26 mouse cellular contexts compared by ENCODE assay signal in the genomic region with DNA sequence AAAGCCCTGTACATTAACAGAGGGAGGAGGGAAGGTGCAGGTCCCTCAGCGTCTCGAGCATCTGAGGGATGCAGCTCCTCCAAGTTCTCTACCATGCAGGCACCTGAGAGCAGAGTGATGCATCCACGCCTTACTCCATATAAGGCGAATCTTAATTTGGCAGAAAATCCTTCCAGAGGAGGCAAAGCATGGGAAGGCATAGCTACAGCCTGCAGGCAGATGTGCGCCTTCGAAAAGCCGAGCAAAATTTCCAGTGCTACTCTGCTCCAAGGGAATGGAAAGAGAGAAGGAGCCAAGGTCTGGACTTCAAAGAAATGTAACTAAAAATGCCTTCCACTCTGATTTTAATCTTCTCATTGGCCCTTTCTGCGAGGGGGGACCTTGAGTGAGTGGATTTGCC.
DNase-seq lines count a peak whose midpoint lies in the region; ATAC-seq and TF ChIP-seq lines count a peak whose summit lies in the region.
"Had no signal": no experiment of that assay in that cellular context is flagged by ENCODE, and none has a peak within 500 bp of the region (broad histone marks: within the 10 kb centered on the region; RNA-seq: fewer than 3 reads in every experiment).

No protein-coding gene starts in this region.

- no peaks in the 10 kb centered on the region for H3K27me3 ChIP-seq in midbrain, embryonic 16.5 days (ENCODE audit: control insufficient read depth, insufficient read depth, low read depth, low read length)
- H3K27me3 ChIP-seq: forebrain, embryonic 15.5 days; heart, embryonic 13.5 days; liver, embryonic 12.5 days; megakaryocyte, embryonic 14.5 days; neural tube, embryonic 15.5 days had no signal

- no peaks in the 10 kb centered on the region for H3K36me3 ChIP-seq in midbrain, embryonic 16.5 days (ENCODE audit: control insufficient read depth, insufficient read depth, low read length)
- H3K36me3 ChIP-seq: forebrain, embryonic 15.5 days; G1E; heart, embryonic 13.5 days; liver, embryonic 12.5 days; neural tube, embryonic 15.5 days had no signal

- peaks cover 4% of the 10 kb centered on the region; the same call in 1 of the 2 replicates for H3K4me1 ChIP-seq in midbrain, embryonic 16.5 days (ENCODE audit: control insufficient read depth, insufficient read depth, low read length)
- H3K4me1 ChIP-seq: liver, embryonic 12.5 days; megakaryocyte, embryonic 14.5 days had no signal

- H3K27ac ChIP-seq in left cerebral cortex, adult 2 months = 0 out of 2 replicates have a peak overlapping the region, but pooled peaks have one; percentile 36
- peak overlapping the region; percentile 68 for H3K27ac ChIP-seq in midbrain, embryonic 16.5 days (ENCODE audit: low read length)
- H3K27ac ChIP-seq: forebrain, embryonic 15.5 days; heart, embryonic 13.5 days; hindbrain, embryonic 14.5 days; liver, embryonic 12.5 days; neural tube, embryonic 15.5 days had no signal

- WGBS in midbrain, embryonic 16.5 days = 53% methylated on average over 8 of the region's 8 CpGs

- intact Hi-C loops in left cerebral cortex, adult 2 months (cut with DNase I) = no loop called here
- intact Hi-C loops in left cerebral cortex, postnatal 14 days (cut with DNase I) = no loop called here

- H3K4me3 ChIP-seq in left cerebral cortex, adult 2 months = no peak overlapping the region
- H3K4me3 ChIP-seq in midbrain, embryonic 16.5 days (ENCODE audit: low read depth, low read length) = no peak overlapping the region
- H3K4me3 ChIP-seq: forebrain, embryonic 15.5 days; heart, embryonic 13.5 days; liver, embryonic 12.5 days; megakaryocyte, embryonic 14.5 days; neural tube, embryonic 15.5 days had no signal

- TF ChIP-seq CTCF in left cerebral cortex, adult 2 months (IDR thresholded peaks at IDR 0.05) = no peak

- H3K9ac ChIP-seq in midbrain, embryonic 16.5 days (ENCODE audit: low read depth, low read length) = no peak overlapping the region
- H3K9ac ChIP-seq: forebrain, embryonic 15.5 days; heart, embryonic 13.5 days; hindbrain, embryonic 14.5 days; liver, embryonic 12.5 days; liver, postnatal 0 days; neural tube, embryonic 15.5 days had no signal

- ATAC-seq in midbrain, embryonic 16.5 days = peak; percentile 54
- ATAC-seq in inflammation-experienced regulatory T-cells, adult 6 months = no peak
- ATAC-seq: liver, embryonic 12.5 days; liver, postnatal 0 days had no signal

- peak overlapping the region; percentile 15; the same call in 1 of the 2 replicates for H3K4me2 ChIP-seq in midbrain, embryonic 16.5 days (ENCODE audit: low read length)
- H3K4me2 ChIP-seq: forebrain, embryonic 15.5 days; hindbrain, embryonic 14.5 days; liver, embryonic 12.5 days; neural tube, embryonic 15.5 days had no signal

- no peaks in the 10 kb centered on the region for H3K9me3 ChIP-seq in midbrain, embryonic 16.5 days (replicated peaks; ENCODE audit: control insufficient read depth, low read length, poor library complexity, severe bottlenecking)
- H3K9me3 ChIP-seq: forebrain, embryonic 15.5 days; heart, embryonic 13.5 days; liver, embryonic 12.5 days; neural tube, embryonic 15.5 days had no signal

- peak; percentile 9 for DNase-seq in adrenal gland, adult 8-10 months
- DNase-seq in adrenal gland, adult 18-20 months (ENCODE audit: low spot score in 2 of 2) = no peak
- DNase-seq in left cerebral cortex, adult 2 months (ENCODE audit: extremely low spot score in 1 of 2, low spot score in 2 of 2) = no peak
- DNase-seq in left cerebral cortex, postnatal 14 days (ENCODE audit: low spot score in 2 of 2) = no peak
- peak; percentile 10 for DNase-seq in adrenal gland, postnatal 14 days
- DNase-seq: cerebellum, adult 8-10 months; cerebellum, postnatal 25 days; gastrocnemius, postnatal 10 days; heart, postnatal 10 days; kidney, adult 11 months; kidney, postnatal 14 days; layer of hippocampus, adult 9-11 months; liver, postnatal 0 days; lung, postnatal 36 days; right cerebral cortex, adult 18-20 months; spleen, adult 18-20 months; thymus, postnatal 14 days had no signal

Comparison
In these comparisons a context has a peak if more than half of its experiments do, and no peak if none do; other contexts are left out.
1. DNase-seq: peak in adrenal gland, adult 8-10 months (single experiment) and adrenal gland, postnatal 14 days (single experiment); none in adrenal gland, adult 18-20 months (0 of 2), left cerebral cortex, adult 2 months (0 of 2) and left cerebral cortex, postnatal 14 days (0 of 2).